Mouse (Mus musculus) thymus, adult 2 months (tissue): ENCODE measurements around the gene Hoxa9. TPM values are rescaled to one million over a fixed set of nuclear protein-coding genes. Genes with fewer than 3 reads are reported as not detected.

ENCODE experiments used
- DNase-seq: peaks from one replicate; pipeline ENCODE4 v3.0.0; 2021
- H3K27ac ChIP-seq: fragments of 200-500 bp; 2 replicates; pipeline ENCODE4 v1.5.1; 2012; ENCODE audit warnings: low read length, control low read depth; ENCODE audit not compliant: control insufficient read depth, insufficient read depth
- H3K27me3 ChIP-seq: fragments of 200-500 bp; 2 replicates; pipeline ENCODE4 v1.6.1; 2012; ENCODE audit warnings: mild to moderate bottlenecking, low read length, moderate library complexity, mixed read lengths; ENCODE audit not compliant: control insufficient read depth, insufficient read depth
- H3K36me3 ChIP-seq: fragments of 200-500 bp; 2 replicates; pipeline ENCODE4 v1.6.1; 2012; ENCODE audit warnings: mild to moderate bottlenecking, low read length, moderate library complexity; ENCODE audit not compliant: control insufficient read depth, insufficient read depth
- H3K4me1 ChIP-seq: fragments of 200-500 bp; replicated peaks from 2 replicates; pipeline ENCODE4 v1.6.1; 2012; ENCODE audit warnings: low read length; ENCODE audit not compliant: control insufficient read depth, insufficient read depth
- H3K4me3 ChIP-seq: fragments of 200-500 bp; 2 replicates; pipeline ENCODE4 v1.5.1; 2012; ENCODE audit warnings: mild to moderate bottlenecking, low read length, control low read depth, moderate library complexity; ENCODE audit not compliant: control insufficient read depth, insufficient read depth
- CTCF ChIP-seq: fragments of 200-500 bp; IDR thresholded peaks from 2 replicates; pipeline ENCODE4 v1.5.1; 2012; ENCODE audit warnings: mild to moderate bottlenecking, control low read depth, low read length, moderate library complexity, borderline replicate concordance; ENCODE audit not compliant: control insufficient read depth, poor library complexity, insufficient read depth; ENCODE audit errors: extremely low read depth
- POLR2A ChIP-seq: fragments of 200-500 bp; IDR thresholded peaks from 2 replicates; pipeline ENCODE4 v1.6.1; 2012; ENCODE audit warnings: mild to moderate bottlenecking, low read length, control low read depth, moderate library complexity; ENCODE audit not compliant: control insufficient read depth, poor library complexity, insufficient read depth; ENCODE audit errors: extremely low read depth
- WGBS: fragments of 180-500 bp; shearing (Covaris S2); methylation state at CpG from one replicate; pipeline ENCODE4 v1.1.7; 2018; 5-methylcytosine and 5-hydroxymethylcytosine counted together
- polyA plus RNA-seq: library from polyadenylated mRNA; depleted of rRNA; stranded (reverse); fragments of >200 nt; gene quantifications from 2 replicates; pipeline ENCODE4 v1.2.3, GENCODE M21; 2012

The Hoxa9 gene
- polyA plus RNA-seq, 1 experiment: 0.26 TPM

GRCm38 (mm10) chr6:52180213-52180710 lies 50.6 kb downstream of the Hoxa9 start:
- TF ChIP-seq CTCF (no peak), POLR2A (no peak)
- no peaks in the 10 kb centered on the region for H3K27me3 ChIP-seq
- DNase-seq: no peak
- no peaks in the 10 kb centered on the region for H3K4me1 ChIP-seq
- H3K36me3 ChIP-seq: no peaks in the 10 kb centered on the region
- WGBS: 96% methylated on average over 11 of the region's 11 CpGs
- H3K27ac ChIP-seq: no peak overlapping the region
- no peak overlapping the region for H3K4me3 ChIP-seq

GRCm38 (mm10) chr6:52179690-52180089 lies 51.2 kb downstream of the Hoxa9 start:
- DNase-seq: no peak
- H3K36me3 ChIP-seq: no peaks in the 10 kb centered on the region
- no peaks in the 10 kb centered on the region for H3K27me3 ChIP-seq
- TF ChIP-seq POLR2A: no peak
- no peak for TF ChIP-seq CTCF
- no peak overlapping the region for H3K4me3 ChIP-seq
- 92% methylated on average over 10 of the region's 10 CpGs for WGBS
- H3K27ac ChIP-seq: no peak overlapping the region
- H3K4me1 ChIP-seq: no peaks in the 10 kb centered on the region

GRCm38 (mm10) chr6:52178918-52179665 lies 51.8 kb downstream of the Hoxa9 start:
- WGBS: 85% methylated on average over 4 of the region's 4 CpGs
- Histone ChIP-seq H3K36me3 (no peaks in the 10 kb centered on the region), H3K4me1 (no peaks in the 10 kb centered on the region), H3K4me3 (no peak overlapping the region), H3K27ac (no peak overlapping the region), H3K27me3 (no peaks in the 10 kb centered on the region)
- TF ChIP-seq CTCF: no peak
- TF ChIP-seq POLR2A: no peak
- no peak for DNase-seq

- Histone ChIP-seq H3K27me3 (no peaks in the 10 kb centered on the region), H3K27ac (no peak overlapping the region)
- no peak for TF ChIP-seq CTCF
Observed at GRCm38 (mm10) chr6:52177806-52178205, 53.1 kb downstream of the Hoxa9 start.

GRCm38 (mm10) chr6:52177061-52177735 lies 53.7 kb downstream of the Hoxa9 start, which contains the start of gene 5730596B20Rik:
5730596B20Rik (plus strand) TSS chr6:52177498.
- no peaks in the 10 kb centered on the region for H3K4me1 ChIP-seq
- no peaks in the 10 kb centered on the region for H3K36me3 ChIP-seq
- TF ChIP-seq CTCF: no peak
- 94% methylated on average over 36 of the region's 36 CpGs for WGBS
- no peaks in the 10 kb centered on the region for H3K27me3 ChIP-seq
- DNase-seq: no peak
- no peak within 1 kb of the TSS; the same call in 1 of the 2 replicates for H3K27ac ChIP-seq
- no peak within 1 kb of the TSS for H3K4me3 ChIP-seq

More at GRCm38 (mm10) chr6:52177806-52178205, 53.1 kb downstream of the Hoxa9 start:
- no peak for DNase-seq
- WGBS: 88% methylated on average over 9 of the region's 9 CpGs
- Histone ChIP-seq H3K36me3 (no peaks in the 10 kb centered on the region), H3K4me3 (no peak overlapping the region), H3K4me1 (no peaks in the 10 kb centered on the region)

GRCm38 (mm10) chr6:52176391-52176790 lies 54.5 kb downstream of the Hoxa9 start:
- no peaks in the 10 kb centered on the region for H3K4me1 ChIP-seq
- no peak for DNase-seq
- no peak overlapping the region for H3K27ac ChIP-seq
- no peaks in the 10 kb centered on the region for H3K36me3 ChIP-seq
- TF ChIP-seq POLR2A: no peak
- TF ChIP-seq CTCF: no peak
- H3K27me3 ChIP-seq: no peaks in the 10 kb centered on the region
- 80% methylated on average over 6 of the region's 6 CpGs for WGBS
- H3K4me3 ChIP-seq: no peak overlapping the region

- Histone ChIP-seq H3K27ac (no peak overlapping the region), H3K36me3 (no peaks in the 10 kb centered on the region), H3K27me3 (no peaks in the 10 kb centered on the region), H3K4me3 (no peak overlapping the region), H3K4me1 (no peaks in the 10 kb centered on the region)
- TF ChIP-seq POLR2A (no peak), CTCF (no peak)
- WGBS: 74% methylated on average over 35 of the region's 35 CpGs
- DNase-seq: no peak
Observed at GRCm38 (mm10) chr6:52175864-52176263, 55.0 kb downstream of the Hoxa9 start.
